ENCODE assay signal across 28 mouse cellular contexts in genomic region chr1:191787379-191787778, GRCm38 (mm10). TPM values are rescaled to one million over a fixed set of nuclear protein-coding genes. Genes with fewer than 3 reads are reported as not detected.
DNase-seq lines count a peak whose midpoint lies in the region; ATAC-seq and TF ChIP-seq lines count a peak whose summit lies in the region.
"Had no signal": no experiment of that assay in that cellular context is flagged by ENCODE, and none has a peak within 500 bp of the region (broad histone marks: within the 10 kb centered on the region; RNA-seq: fewer than 3 reads in every experiment).

No protein-coding gene starts in this region.

- H3K27me3 ChIP-seq in intestine, embryonic 16.5 days (replicated peaks; ENCODE audit: control insufficient read depth, insufficient read depth, low read length) = no peaks in the 10 kb centered on the region
- H3K27me3 ChIP-seq: heart, embryonic 15.5 days; hindbrain, embryonic 12.5 days; Patski had no signal

- H3K36me3 ChIP-seq in intestine, embryonic 16.5 days (ENCODE audit: control insufficient read depth, insufficient read depth, low read length) = no peaks in the 10 kb centered on the region
- H3K36me3 ChIP-seq: heart, embryonic 15.5 days; hindbrain, embryonic 12.5 days had no signal

- H3K4me2 ChIP-seq in intestine, embryonic 16.5 days (ENCODE audit: low read depth, low read length) = no peak overlapping the region
- H3K4me2 ChIP-seq: heart, embryonic 15.5 days; hindbrain, embryonic 12.5 days had no signal

- H3K4me1 ChIP-seq in intestine, embryonic 16.5 days (ENCODE audit: control insufficient read depth, insufficient read depth, low read length) = no peaks in the 10 kb centered on the region; the same call in 1 of the 2 replicates
- H3K4me1 ChIP-seq: heart, embryonic 15.5 days had no signal

- 44% methylated on average over 4 of the region's 4 CpGs for WGBS in intestine, embryonic 16.5 days

- DNase-seq in heart, adult 11 months = peak; percentile 75
- DNase-seq in heart, adult 9 months (ENCODE audit: low spot score in 2 of 2) = no peak
- no peak for DNase-seq in layer of hippocampus, adult 2 months (ENCODE audit: low spot score in 2 of 2)
- no peak for DNase-seq in layer of hippocampus, postnatal 36 days
- DNase-seq in testis, postnatal 10 days (ENCODE audit: low spot score) = peak; percentile 15
- DNase-seq in testis, postnatal 14 days (ENCODE audit: low spot score) = no peak
- DNase-seq: adrenal gland, postnatal 10 days; cerebellum, adult 11 months; cerebellum, postnatal 10 days; gastrocnemius, postnatal 10 days; kidney, postnatal 4 days; liver; lung, adult 2 months; lung, postnatal 10 days; midbrain, embryonic 14.5 days; thymus, adult 2 months; thymus, postnatal 36 days had no signal

- H3K4me3 ChIP-seq in layer of hippocampus, adult 2 months = no peak overlapping the region
- H3K4me3 ChIP-seq in intestine, embryonic 16.5 days (ENCODE audit: low read length) = no peak overlapping the region
- H3K4me3 ChIP-seq: erythroblast, embryonic 14.5 days; heart, embryonic 10.5 days; heart, embryonic 15.5 days; hindbrain, embryonic 12.5 days had no signal

- no peak for TF ChIP-seq CTCF in layer of hippocampus, adult 2 months (conservative IDR thresholded peaks at IDR 0.05)

- no peaks in the 10 kb centered on the region for H3K9me3 ChIP-seq in intestine, embryonic 16.5 days (ENCODE audit: control insufficient read depth, low read length)
- H3K9me3 ChIP-seq: heart, embryonic 15.5 days had no signal

- H3K27ac ChIP-seq in layer of hippocampus, adult 2 months = peak overlapping the region; percentile 86
- H3K27ac ChIP-seq in intestine, embryonic 16.5 days (ENCODE audit: low read length) = no peak overlapping the region
- H3K27ac ChIP-seq: heart, embryonic 10.5 days; heart, embryonic 15.5 days; hindbrain, embryonic 12.5 days; kidney, postnatal 0 days; liver, embryonic 14.5 days; macrophage had no signal

- ATAC-seq in intestine, embryonic 16.5 days = no peak
- ATAC-seq: forebrain, embryonic 16.5 days; intestine, postnatal 0 days; Patski had no signal

- no peak overlapping the region for H3K9ac ChIP-seq in intestine, embryonic 16.5 days (ENCODE audit: low read depth, low read length)
- H3K9ac ChIP-seq: heart, embryonic 15.5 days; hindbrain, embryonic 12.5 days; liver, embryonic 14.5 days had no signal

RNA-seq across cellular contexts. Expression of gene Nek2, which starts 33.9 kb away (rescaled TPM):
- 1 to 10 TPM; 1.0 to 1.3 TPM for total RNA-seq in layer of hippocampus, adult 2 months (2021)
- total RNA-seq in layer of hippocampus, postnatal 36 days (2021) = 1 to 10 TPM; 2.6 to 2.9 TPM
- polyA plus RNA-seq in intestine, embryonic 16.5 days (2015; fragmentation: Nextera tagmentation; extraction: Ambion mirVana) = 43.1 and 44.1 TPM in 2 replicates

Comparison
In these comparisons a context has a peak if more than half of its experiments do, and no peak if none do; other contexts are left out.
1. DNase-seq: peak in heart, adult 11 months (single experiment) and testis, postnatal 10 days (single experiment); none in heart, adult 9 months (0 of 2), layer of hippocampus, adult 2 months (0 of 2), layer of hippocampus, postnatal 36 days (0 of 2) and testis, postnatal 14 days (single experiment).